Mouse (Mus musculus): ENCODE results near the gene Elavl2. TPM values are rescaled to one million over a fixed set of nuclear protein-coding genes. Genes with fewer than 3 reads are reported as not detected.

Elavl2 gene
- total RNA-seq (2021) (under 1 TPM in 1 of 2 experiments, not detected in 1; 0.39 TPM), polyA plus RNA-seq (2012; rRNA removed) (0.59 and 1.1 TPM in 2 replicates)
- long read RNA-seq = 0 reads

GRCm38 (mm10) chr4:91400423-91400822 is at the start of gene Elavl2:
TSS of gene Elavl2 (minus strand) at chr4:91400785.
- 4% methylated on average over 28 of the region's 28 CpGs for WGBS
- no peak within 1 kb of the TSS for H3K9ac ChIP-seq (ENCODE audit: low read depth, low read length)

GRCm38 (mm10) chr4:91447887-91448286 is 47.3 kb upstream of the Elavl2 start:
- no peaks in the 10 kb centered on the region for H3K36me3 ChIP-seq (ENCODE audit: control insufficient read depth, insufficient read depth, low read length)
- 55% methylated on average over 2 of the region's 2 CpGs for WGBS
- no peaks in the 10 kb centered on the region for H3K79me2 ChIP-seq (replicated peaks; ENCODE audit: control insufficient read depth, insufficient read depth, low read length)
- H3K4me1 ChIP-seq (ENCODE audit: control insufficient read depth, insufficient read depth, low read length) = no peaks in the 10 kb centered on the region
- H3K27me3 ChIP-seq (ENCODE audit: control insufficient read depth, insufficient read depth, low read length) = no peaks in the 10 kb centered on the region
- H3K27ac ChIP-seq = no peak overlapping the region
- intact Hi-C loops (cut with DNase I) = no loop called here
- no peak overlapping the region for H3K9ac ChIP-seq (ENCODE audit: low read depth, low read length)
- TF ChIP-seq EP300 (IDR thresholded peaks at IDR 0.05; ENCODE audit: insufficient read depth, low read depth, low read length) (no peak), CTCF (IDR thresholded peaks at IDR 0.05) (no peak), POLR2A (IDR thresholded peaks at IDR 0.05; ENCODE audit: insufficient read depth, low read depth, low read length) (no peak)
- no peak overlapping the region for H3K4me3 ChIP-seq
- no peak for DNase-seq

More at GRCm38 (mm10) chr4:91400423-91400822, at the start of gene Elavl2:
- no peak within 1 kb of the TSS for H3K27ac ChIP-seq
- peaks cover 3% of the 10 kb centered on the region; the same call in 1 of the 2 replicates for H3K27me3 ChIP-seq (ENCODE audit: control insufficient read depth, insufficient read depth, low read length)
- no peak for DNase-seq
- intact Hi-C loops (cut with DNase I) = no loop called here
- H3K79me2 ChIP-seq (replicated peaks; ENCODE audit: control insufficient read depth, insufficient read depth, low read length) = no peaks in the 10 kb centered on the region
- H3K4me1 ChIP-seq (ENCODE audit: control insufficient read depth, insufficient read depth, low read length) = no peaks in the 10 kb centered on the region
- TF ChIP-seq EP300 (IDR thresholded peaks at IDR 0.05; ENCODE audit: insufficient read depth, low read depth, low read length) (no peak), CTCF (IDR thresholded peaks at IDR 0.05) (no peak), POLR2A (IDR thresholded peaks at IDR 0.05; ENCODE audit: insufficient read depth, low read depth, low read length) (no peak)
- H3K4me3 ChIP-seq = no peak within 1 kb of the TSS
- H3K36me3 ChIP-seq (ENCODE audit: control insufficient read depth, insufficient read depth, low read length) = no peaks in the 10 kb centered on the region

GRCm38 (mm10) chr4:91415582-91415981 is 15.0 kb upstream of the Elavl2 start:
- no peak for TF ChIP-seq EP300 (IDR thresholded peaks at IDR 0.05; ENCODE audit: insufficient read depth, low read depth, low read length)
- TF ChIP-seq POLR2A (IDR thresholded peaks at IDR 0.05; ENCODE audit: insufficient read depth, low read depth, low read length) = no peak
- no peak for TF ChIP-seq CTCF (IDR thresholded peaks at IDR 0.05)
- no peak overlapping the region for H3K4me3 ChIP-seq
- H3K4me1 ChIP-seq (ENCODE audit: control insufficient read depth, insufficient read depth, low read length) = no peaks in the 10 kb centered on the region
- intact Hi-C loops (cut with DNase I) = no loop called here
- H3K9ac ChIP-seq (ENCODE audit: low read depth, low read length) = no peak overlapping the region
- H3K27ac ChIP-seq = no peak overlapping the region
- H3K79me2 ChIP-seq (replicated peaks; ENCODE audit: control insufficient read depth, insufficient read depth, low read length) = no peaks in the 10 kb centered on the region
- H3K27me3 ChIP-seq (ENCODE audit: control insufficient read depth, insufficient read depth, low read length) = no peaks in the 10 kb centered on the region
- H3K36me3 ChIP-seq (ENCODE audit: control insufficient read depth, insufficient read depth, low read length) = no peaks in the 10 kb centered on the region
- DNase-seq = no peak
- WGBS = 69% methylated on average over 1 of the region's 1 CpGs

- Histone ChIP-seq H3K27ac (no peak overlapping the region), H3K27me3 (ENCODE audit: control insufficient read depth, insufficient read depth, low read length) (peaks cover 3% of the 10 kb centered on the region; the same call in 1 of the 2 replicates), H3K4me3 (no peak overlapping the region), H3K36me3 (ENCODE audit: control insufficient read depth, insufficient read depth, low read length) (no peaks in the 10 kb centered on the region), H3K4me1 (ENCODE audit: control insufficient read depth, insufficient read depth, low read length) (no peaks in the 10 kb centered on the region), H3K9ac (ENCODE audit: low read depth, low read length) (no peak overlapping the region), H3K79me2 (replicated peaks; ENCODE audit: control insufficient read depth, insufficient read depth, low read length) (no peaks in the 10 kb centered on the region)
- TF ChIP-seq CTCF (IDR thresholded peaks at IDR 0.05) (no peak), EP300 (IDR thresholded peaks at IDR 0.05; ENCODE audit: insufficient read depth, low read depth, low read length) (no peak), POLR2A (IDR thresholded peaks at IDR 0.05; ENCODE audit: insufficient read depth, low read depth, low read length) (no peak)
- no peak for DNase-seq
- intact Hi-C loops (cut with DNase I) = no loop called here
- 67% methylated on average over 3 of the region's 3 CpGs for WGBS
These were observed 4.5 kb upstream of the Elavl2 start for GRCm38 (mm10) chr4:91405047-91405446.

- H3K9ac ChIP-seq (ENCODE audit: low read depth, low read length) = no peak overlapping the region
These were observed 932 bp downstream of the Elavl2 start for GRCm38 (mm10) chr4:91399510-91400196.

GRCm38 (mm10) chr4:91391987-91392598 is 8.5 kb downstream of the Elavl2 start:
- TF ChIP-seq CTCF (IDR thresholded peaks at IDR 0.05) (no peak), POLR2A (IDR thresholded peaks at IDR 0.05; ENCODE audit: insufficient read depth, low read depth, low read length) (no peak), EP300 (IDR thresholded peaks at IDR 0.05; ENCODE audit: insufficient read depth, low read depth, low read length) (no peak)
- H3K36me3 ChIP-seq (ENCODE audit: control insufficient read depth, insufficient read depth, low read length) = no peaks in the 10 kb centered on the region
- H3K27me3 ChIP-seq (ENCODE audit: control insufficient read depth, insufficient read depth, low read length) = no peaks in the 10 kb centered on the region
- no peak for DNase-seq
- H3K27ac ChIP-seq = no peak overlapping the region
- H3K79me2 ChIP-seq (replicated peaks; ENCODE audit: control insufficient read depth, insufficient read depth, low read length) = no peaks in the 10 kb centered on the region
- H3K4me3 ChIP-seq = no peak overlapping the region
- H3K4me1 ChIP-seq (ENCODE audit: control insufficient read depth, insufficient read depth, low read length) = no peaks in the 10 kb centered on the region
- WGBS = 47% methylated on average over 5 of the region's 5 CpGs
- intact Hi-C loops (cut with DNase I) = no loop called here
- no peak overlapping the region for H3K9ac ChIP-seq (ENCODE audit: low read depth, low read length)

More at GRCm38 (mm10) chr4:91399510-91400196, 932 bp downstream of the Elavl2 start:
- Histone ChIP-seq H3K4me1 (ENCODE audit: control insufficient read depth, insufficient read depth, low read length) (no peaks in the 10 kb centered on the region), H3K27ac (no peak overlapping the region), H3K36me3 (ENCODE audit: control insufficient read depth, insufficient read depth, low read length) (no peaks in the 10 kb centered on the region), H3K79me2 (replicated peaks; ENCODE audit: control insufficient read depth, insufficient read depth, low read length) (no peaks in the 10 kb centered on the region), H3K4me3 (no peak overlapping the region), H3K27me3 (ENCODE audit: control insufficient read depth, insufficient read depth, low read length) (peaks cover 3% of the 10 kb centered on the region; the same call in 1 of the 2 replicates)
- TF ChIP-seq CTCF (IDR thresholded peaks at IDR 0.05) = no peak
- TF ChIP-seq POLR2A (IDR thresholded peaks at IDR 0.05; ENCODE audit: insufficient read depth, low read depth, low read length) = no peak
- TF ChIP-seq EP300 (IDR thresholded peaks at IDR 0.05; ENCODE audit: insufficient read depth, low read depth, low read length) = no peak
- 2% methylated on average over 17 of the region's 17 CpGs for WGBS
- intact Hi-C loops (cut with DNase I) = no loop called here
- DNase-seq = no peak
